Mouse (Mus musculus) forebrain, embryonic 13.5 days (tissue): ENCODE results near the gene Fam43a. TPM values are rescaled to one million over a fixed set of nuclear protein-coding genes. Genes with fewer than 3 reads are reported as not detected.
A peak's percentile ranks its signal among the peaks of the same experiment; 100 is the strongest.

Experiments
- ATAC-seq: fragments of 200-750 bp; cut with Nextera tagmentation; 2 replicates; pipeline ENCODE4 v1.8.0; 2017
- H3K27ac ChIP-seq: fragments of 300-500 bp; sonication (generic); 2 replicates; pipeline ENCODE4 v1.5.1; 2015; ENCODE audit warnings: inconsistent platforms, mild to moderate bottlenecking, moderate library complexity
- H3K27me3 ChIP-seq: fragments of 300-500 bp; sonication (generic); 2 replicates; pipeline ENCODE4 v1.6.1; 2015; ENCODE audit warnings: mild to moderate bottlenecking, inconsistent platforms
- H3K36me3 ChIP-seq: fragments of 300-500 bp; sonication (generic); 2 replicates; pipeline ENCODE4 v1.6.1; 2015; ENCODE audit warnings: mild to moderate bottlenecking, inconsistent platforms; ENCODE audit not compliant: poor library complexity, severe bottlenecking
- H3K4me1 ChIP-seq: fragments of 300-500 bp; sonication (generic); 2 replicates; pipeline ENCODE4 v1.6.1; 2015; ENCODE audit warnings: inconsistent platforms
- H3K4me2 ChIP-seq: fragments of 300-500 bp; sonication (generic); 2 replicates; pipeline ENCODE4 v1.6.1; 2015; ENCODE audit warnings: inconsistent platforms, mild to moderate bottlenecking, moderate library complexity
- H3K4me3 ChIP-seq: fragments of 300-500 bp; sonication (generic); 2 replicates; pipeline ENCODE4 v1.5.1; 2015; ENCODE audit warnings: mild to moderate bottlenecking, inconsistent platforms
- H3K9ac ChIP-seq: fragments of 300-500 bp; sonication (generic); 2 replicates; pipeline ENCODE4 v1.6.1; 2015; ENCODE audit warnings: mild to moderate bottlenecking, inconsistent platforms
- H3K9me3 ChIP-seq: fragments of 300-500 bp; sonication (generic); replicated peaks from 2 replicates; pipeline ENCODE4 v1.6.1; 2016; ENCODE audit warnings: inconsistent platforms
- WGBS: fragments of 180-500 bp; shearing (Covaris S2); methylation state at CpG from one replicate; pipeline ENCODE4 v1.1.7; 2015; 5-methylcytosine and 5-hydroxymethylcytosine counted together
- polyA plus RNA-seq: library from polyadenylated mRNA; unstranded; fragments of >200 nt; fragmentation: Nextera tagmentation; extraction: Ambion mirVana; gene quantifications from 2 replicates; pipeline ENCODE4 v1.2.1, GENCODE M21; 2015

The Fam43a gene
- polyA plus RNA-seq, 1 experiment from 2014 or later: 8.3 TPM

GRCm38 (mm10) chr16:30614122-30614521 lies 14.6 kb downstream of the Fam43a start:
- Histone ChIP-seq H3K4me1 (peaks cover 17% of the 10 kb centered on the region), H3K27me3 (no peaks in the 10 kb centered on the region), H3K27ac (no peak overlapping the region), H3K36me3 (no peaks in the 10 kb centered on the region), H3K9me3 (no peaks in the 10 kb centered on the region), H3K4me3 (no peak overlapping the region), H3K4me2 (no peak overlapping the region), H3K9ac (no peak overlapping the region)
- ATAC-seq: no peak
- WGBS: 26% methylated on average over 5 of the region's 5 CpGs

- peak; percentile 33; the same call in 1 of the 2 replicates for ATAC-seq
- H3K4me1 ChIP-seq: peaks cover 17% of the 10 kb centered on the region
- 8% methylated on average over 6 of the region's 6 CpGs for WGBS
- H3K27me3 ChIP-seq: no peaks in the 10 kb centered on the region
- H3K4me3 ChIP-seq: no peak overlapping the region
- H3K4me2 ChIP-seq: no peak overlapping the region
- H3K27ac ChIP-seq: no peak overlapping the region
- no peak overlapping the region for H3K9ac ChIP-seq
- no peaks in the 10 kb centered on the region for H3K36me3 ChIP-seq
- no peaks in the 10 kb centered on the region for H3K9me3 ChIP-seq
These were observed 15.3 kb downstream of the Fam43a start for GRCm38 (mm10) chr16:30614705-30615317.

- Histone ChIP-seq H3K4me3 (no peak overlapping the region), H3K36me3 (no peaks in the 10 kb centered on the region), H3K27ac (no peak overlapping the region), H3K27me3 (no peaks in the 10 kb centered on the region), H3K4me2 (no peak overlapping the region), H3K9ac (no peak overlapping the region), H3K9me3 (no peaks in the 10 kb centered on the region), H3K4me1 (peaks cover 17% of the 10 kb centered on the region)
- no peak for ATAC-seq
- 67% methylated on average over 3 of the region's 3 CpGs for WGBS
These were observed 16.8 kb downstream of the Fam43a start for GRCm38 (mm10) chr16:30616281-30616680.

GRCm38 (mm10) chr16:30623645-30624044 lies 24.1 kb downstream of the Fam43a start:
- Histone ChIP-seq H3K27ac (no peak overlapping the region), H3K9ac (no peak overlapping the region), H3K4me1 (no peaks in the 10 kb centered on the region), H3K9me3 (no peaks in the 10 kb centered on the region), H3K36me3 (no peaks in the 10 kb centered on the region), H3K4me3 (no peak overlapping the region), H3K27me3 (no peaks in the 10 kb centered on the region), H3K4me2 (no peak overlapping the region)
- ATAC-seq: no peak
- WGBS: 88% methylated on average over 7 of the region's 7 CpGs

- H3K27me3 ChIP-seq: no peaks in the 10 kb centered on the region
- H3K36me3 ChIP-seq: no peaks in the 10 kb centered on the region
- 74% methylated on average over 2 of the region's 2 CpGs for WGBS
- no peak overlapping the region for H3K9ac ChIP-seq
- no peaks in the 10 kb centered on the region for H3K4me1 ChIP-seq
- H3K9me3 ChIP-seq: no peaks in the 10 kb centered on the region
- no peak overlapping the region for H3K27ac ChIP-seq
- no peak for ATAC-seq
- H3K4me3 ChIP-seq: no peak overlapping the region
- H3K4me2 ChIP-seq: no peak overlapping the region
These were observed 25.1 kb downstream of the Fam43a start for GRCm38 (mm10) chr16:30624640-30625039.

- no peak overlapping the region for H3K27ac ChIP-seq
- H3K27me3 ChIP-seq: no peaks in the 10 kb centered on the region
- H3K4me3 ChIP-seq: no peak overlapping the region
- no peak overlapping the region for H3K4me2 ChIP-seq
- no peaks in the 10 kb centered on the region for H3K36me3 ChIP-seq
- ATAC-seq: no peak
- no peak overlapping the region for H3K9ac ChIP-seq
- WGBS: 77% methylated on average over 11 of the region's 11 CpGs
- H3K4me1 ChIP-seq: no peaks in the 10 kb centered on the region
- H3K9me3 ChIP-seq: no peaks in the 10 kb centered on the region
These were observed 28.2 kb downstream of the Fam43a start for GRCm38 (mm10) chr16:30627586-30628337.

- H3K9me3 ChIP-seq: no peaks in the 10 kb centered on the region
- H3K4me1 ChIP-seq: no peaks in the 10 kb centered on the region
- no peak overlapping the region for H3K27ac ChIP-seq
- H3K36me3 ChIP-seq: no peaks in the 10 kb centered on the region
- no peak overlapping the region for H3K4me2 ChIP-seq
- no peaks in the 10 kb centered on the region for H3K27me3 ChIP-seq
- 26% methylated on average over 6 of the region's 6 CpGs for whole genome bisulfite sequencing
- H3K9ac ChIP-seq: no peak overlapping the region
- ATAC-seq: no peak
- H3K4me3 ChIP-seq: no peak overlapping the region
These were observed 28.9 kb downstream of the Fam43a start for GRCm38 (mm10) chr16:30628401-30628800.

- Histone ChIP-seq H3K27me3 (no peaks in the 10 kb centered on the region), H3K4me1 (no peaks in the 10 kb centered on the region), H3K9ac (no peak overlapping the region), H3K27ac (no peak overlapping the region), H3K9me3 (no peaks in the 10 kb centered on the region), H3K36me3 (no peaks in the 10 kb centered on the region), H3K4me2 (no peak overlapping the region), H3K4me3 (no peak overlapping the region)
- no peak for ATAC-seq
- WGBS: 87% methylated on average over 5 of the region's 5 CpGs
These were observed 30.0 kb downstream of the Fam43a start for GRCm38 (mm10) chr16:30629509-30629908.

GRCm38 (mm10) chr16:30633906-30634746 lies 34.6 kb downstream of the Fam43a start:
- no peak for ATAC-seq

GRCm38 (mm10) chr16:30638586-30638985 lies 39.1 kb downstream of the Fam43a start:
- no peaks in the 10 kb centered on the region for H3K4me1 ChIP-seq
- H3K27me3 ChIP-seq: no peaks in the 10 kb centered on the region
- H3K36me3 ChIP-seq: no peaks in the 10 kb centered on the region
- H3K9ac ChIP-seq: no peak overlapping the region
- no peak overlapping the region for H3K4me3 ChIP-seq
- 93% methylated on average over 14 of the region's 14 CpGs for WGBS
- no peak for ATAC-seq
- H3K27ac ChIP-seq: no peak overlapping the region
- H3K4me2 ChIP-seq: no peak overlapping the region
- peaks cover 12% of the 10 kb centered on the region; the same call in 1 of the 2 replicates for H3K9me3 ChIP-seq

More at GRCm38 (mm10) chr16:30633906-30634746, 34.6 kb downstream of the Fam43a start:
- Histone ChIP-seq H3K4me1 (no peaks in the 10 kb centered on the region), H3K36me3 (no peaks in the 10 kb centered on the region), H3K9me3 (no peaks in the 10 kb centered on the region), H3K9ac (no peak overlapping the region), H3K27me3 (no peaks in the 10 kb centered on the region), H3K27ac (no peak overlapping the region), H3K4me2 (no peak overlapping the region), H3K4me3 (no peak overlapping the region)
- 71% methylated on average over 8 of the region's 8 CpGs for WGBS

GRCm38 (mm10) chr16:30640591-30640990 lies 41.1 kb downstream of the Fam43a start:
- WGBS: 20% methylated on average over 2 of the region's 2 CpGs
- no peak for ATAC-seq
- H3K36me3 ChIP-seq: no peaks in the 10 kb centered on the region

GRCm38 (mm10) chr16:30641408-30641807 lies 41.9 kb downstream of the Fam43a start:
- Histone ChIP-seq H3K4me1 (no peaks in the 10 kb centered on the region), H3K9ac (no peak overlapping the region), H3K4me3 (no peak overlapping the region), H3K9me3 (peaks cover 12% of the 10 kb centered on the region; the same call in 1 of the 2 replicates), H3K27me3 (no peaks in the 10 kb centered on the region), H3K36me3 (no peaks in the 10 kb centered on the region), H3K27ac (no peak overlapping the region), H3K4me2 (no peak overlapping the region)
- ATAC-seq: no peak
- WGBS: 10% methylated on average over 4 of the region's 4 CpGs

More at GRCm38 (mm10) chr16:30640591-30640990, 41.1 kb downstream of the Fam43a start:
- Histone ChIP-seq H3K4me3 (no peak overlapping the region), H3K27me3 (no peaks in the 10 kb centered on the region), H3K27ac (no peak overlapping the region), H3K4me2 (no peak overlapping the region), H3K9me3 (peaks cover 12% of the 10 kb centered on the region; the same call in 1 of the 2 replicates), H3K9ac (no peak overlapping the region), H3K4me1 (no peaks in the 10 kb centered on the region)
